Mouse (Mus musculus) midbrain, embryonic 12.5 days (tissue): ENCODE results near the gene Mpig6b. TPM values are rescaled to one million over a fixed set of nuclear protein-coding genes. Genes with fewer than 3 reads are reported as not detected.

Experiments
- ATAC-seq: fragments of 200-750 bp; cut with Nextera tagmentation; 2 replicates; pipeline ENCODE4 v1.8.0; 2017; ENCODE audit warnings: low read depth, moderate TSS enrichment, moderate library complexity; ENCODE audit not compliant: low FRiP score
- H3K27ac ChIP-seq: fragments of 300-500 bp; sonication (generic); replicated peaks from 2 replicates; pipeline ENCODE4 v1.5.1; 2016; ENCODE audit warnings: mild to moderate bottlenecking
- H3K27me3 ChIP-seq: fragments of 300-500 bp; sonication (generic); 2 replicates; pipeline ENCODE4 v1.6.1; 2016; ENCODE audit warnings: mild to moderate bottlenecking
- H3K36me3 ChIP-seq: fragments of 300-500 bp; sonication (generic); 2 replicates; pipeline ENCODE4 v1.6.1; 2016
- H3K4me1 ChIP-seq: fragments of 300-500 bp; sonication (generic); 2 replicates; pipeline ENCODE4 v1.6.1; 2016
- H3K4me2 ChIP-seq: fragments of 300-500 bp; sonication (generic); replicated peaks from 2 replicates; pipeline ENCODE4 v1.6.1; 2016; ENCODE audit warnings: mild to moderate bottlenecking, moderate library complexity
- H3K4me3 ChIP-seq: fragments of 300-500 bp; sonication (generic); 2 replicates; pipeline ENCODE4 v1.5.1; 2016; ENCODE audit warnings: mild to moderate bottlenecking
- H3K9ac ChIP-seq: fragments of 300-500 bp; sonication (generic); replicated peaks from 2 replicates; pipeline ENCODE4 v1.6.1; 2016; ENCODE audit warnings: mild to moderate bottlenecking, moderate library complexity
- H3K9me3 ChIP-seq: fragments of 300-500 bp; sonication (generic); 2 replicates; pipeline ENCODE4 v1.6.1; 2016; ENCODE audit warnings: mild to moderate bottlenecking
- WGBS: fragments of 180-500 bp; shearing (Covaris S2); methylation state at CpG from one replicate; pipeline ENCODE4 v1.1.7; 2016; 5-methylcytosine and 5-hydroxymethylcytosine counted together
- polyA plus RNA-seq: library from polyadenylated mRNA; unstranded; fragments of >200 nt; fragmentation: Nextera tagmentation; extraction: Ambion mirVana; gene quantifications from 2 replicates; pipeline ENCODE4 v1.2.1, GENCODE M21; 2016

The Mpig6b gene
- polyA plus RNA-seq, 1 experiment from 2014 or later: 0.93 TPM

DNA sequence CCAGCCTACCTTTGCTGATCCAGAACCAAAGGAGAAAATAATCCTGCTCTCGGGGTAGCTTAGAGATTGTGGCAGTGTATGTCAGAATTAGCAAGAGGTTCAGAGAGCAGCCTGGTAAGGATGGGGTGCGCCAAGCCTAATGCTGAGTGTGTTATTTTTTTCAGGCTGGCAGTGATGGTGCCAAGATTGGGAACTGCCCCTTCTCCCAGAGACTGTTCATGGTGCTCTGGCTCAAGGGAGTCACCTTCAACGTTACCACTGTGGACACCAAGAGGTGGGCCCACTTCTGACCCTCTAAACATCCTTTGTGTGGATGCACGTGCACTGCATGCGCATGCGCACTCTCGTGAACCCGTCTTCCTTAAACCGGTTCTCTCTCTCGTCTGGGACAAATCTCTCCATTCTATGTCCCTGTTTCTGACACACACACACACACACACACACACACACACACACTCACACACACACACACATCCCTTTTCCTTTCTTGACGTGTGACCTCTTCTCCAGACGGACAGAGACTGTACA, 13.6 kb downstream of the Mpig6b start:
- Histone ChIP-seq H3K27me3 (no peaks in the 10 kb centered on the region), H3K9ac (peak overlapping the region; percentile 83), H3K4me2 (peak overlapping the region; percentile 67), H3K36me3 (peaks cover 39% of the 10 kb centered on the region), H3K4me3 (peak overlapping the region; percentile 52), H3K9me3 (0 out of 2 replicates have a peak, but pooled peaks cover 4% of the 10 kb centered on the region), H3K27ac (peak overlapping the region; percentile 93), H3K4me1 (peaks cover 47% of the 10 kb centered on the region)
- no peak for ATAC-seq
- WGBS: 71% methylated on average over 12 of the region's 12 CpGs

DNA sequence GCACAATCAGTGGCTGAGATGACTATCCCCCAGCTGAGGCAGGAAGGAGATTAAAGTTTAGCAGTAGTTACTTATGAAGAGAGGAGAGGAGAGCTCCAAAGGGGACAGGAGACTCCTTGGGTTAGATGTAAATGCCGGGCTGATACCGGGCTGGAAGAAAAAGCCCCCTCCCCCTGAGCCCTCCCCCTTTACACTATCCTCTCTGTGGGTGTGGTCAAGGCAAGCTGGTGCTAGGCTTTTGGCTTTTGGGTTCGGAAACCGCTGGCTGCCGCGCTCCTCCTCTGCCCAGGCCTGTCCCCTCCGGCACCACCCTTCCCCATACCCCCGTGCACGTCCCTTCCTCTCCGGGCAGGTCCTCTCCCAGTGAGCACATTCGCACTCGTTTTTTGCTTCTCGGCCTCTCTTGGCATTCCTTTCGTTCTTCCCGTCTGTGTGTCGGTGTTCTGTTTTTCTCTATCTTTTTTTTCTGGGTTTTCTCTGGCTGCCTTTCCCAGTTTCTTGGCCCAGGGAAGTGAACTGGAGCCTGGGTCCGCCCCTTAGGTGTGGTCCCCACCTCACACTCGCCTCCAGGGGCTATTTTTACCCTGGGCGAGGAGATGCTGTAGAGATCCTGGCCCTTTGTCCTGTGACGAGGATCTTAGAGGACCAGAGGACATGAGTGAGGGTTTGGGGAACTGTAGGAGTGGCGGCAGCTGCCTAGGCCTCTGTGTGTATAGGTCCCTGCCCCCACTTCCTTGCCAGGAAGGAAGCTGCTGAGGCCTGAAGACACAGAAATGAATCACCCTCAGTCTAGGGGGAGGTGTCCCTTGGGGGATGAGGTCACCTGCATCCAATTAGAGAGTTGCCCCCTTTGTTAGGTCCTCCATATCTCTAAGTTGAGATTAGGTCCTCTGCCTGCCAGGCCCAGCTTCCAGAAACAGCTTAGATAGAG, 14.6 kb downstream of the Mpig6b start:
- Histone ChIP-seq H3K4me1 (peaks cover 53% of the 10 kb centered on the region), H3K4me2 (peak overlapping the region; percentile 67), H3K36me3 (peaks cover 32% of the 10 kb centered on the region), H3K27me3 (no peaks in the 10 kb centered on the region), H3K4me3 (peak overlapping the region; percentile 52), H3K9me3 (0 out of 2 replicates have a peak, but pooled peaks cover 4% of the 10 kb centered on the region), H3K9ac (peak overlapping the region; percentile 83), H3K27ac (peak overlapping the region; percentile 93)
- peak; percentile 70 for ATAC-seq
- 2% methylated on average over 21 of the region's 21 CpGs for WGBS

DNA sequence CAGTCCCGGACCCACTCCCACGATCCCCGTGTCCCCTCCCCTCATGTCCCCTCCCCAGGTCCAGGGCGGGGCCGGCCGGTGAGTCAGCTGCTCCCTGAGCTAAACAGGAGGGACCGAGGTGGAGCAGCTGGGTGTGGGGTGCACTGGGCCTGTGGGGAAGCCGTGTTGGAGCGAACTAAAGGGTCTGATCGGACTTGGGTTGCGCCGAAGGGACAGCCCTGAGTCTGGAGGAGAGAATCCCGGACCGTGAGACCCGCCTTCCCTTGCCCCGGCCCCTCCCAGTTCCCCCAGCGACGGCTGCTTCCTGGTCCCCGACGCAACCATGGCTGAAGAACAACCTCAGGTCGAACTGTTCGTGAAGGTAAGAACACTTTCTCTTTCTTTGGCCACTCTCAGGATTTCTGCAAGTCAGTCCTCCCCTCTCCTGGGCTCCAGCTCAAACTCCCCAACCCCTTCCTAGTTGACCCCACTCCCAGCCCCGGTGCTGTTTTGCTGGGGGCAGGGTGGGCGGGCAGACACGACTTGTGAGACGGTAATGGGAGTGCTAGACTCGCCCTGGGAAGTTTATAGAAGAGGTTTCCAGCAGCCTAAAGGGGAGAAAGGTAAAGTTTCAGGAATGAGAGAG, 15.7 kb downstream of the Mpig6b start:
- Histone ChIP-seq H3K4me2 (peak overlapping the region; percentile 67), H3K9ac (peak overlapping the region; percentile 83), H3K36me3 (peaks cover 22% of the 10 kb centered on the region), H3K27ac (peak overlapping the region; percentile 93), H3K27me3 (no peaks in the 10 kb centered on the region), H3K4me1 (peaks cover 65% of the 10 kb centered on the region), H3K9me3 (0 out of 2 replicates have a peak, but pooled peaks cover 4% of the 10 kb centered on the region), H3K4me3 (peak overlapping the region; percentile 52)
- no peak for ATAC-seq
- WGBS: 0% methylated on average over 24 of the region's 27 CpGs

DNA sequence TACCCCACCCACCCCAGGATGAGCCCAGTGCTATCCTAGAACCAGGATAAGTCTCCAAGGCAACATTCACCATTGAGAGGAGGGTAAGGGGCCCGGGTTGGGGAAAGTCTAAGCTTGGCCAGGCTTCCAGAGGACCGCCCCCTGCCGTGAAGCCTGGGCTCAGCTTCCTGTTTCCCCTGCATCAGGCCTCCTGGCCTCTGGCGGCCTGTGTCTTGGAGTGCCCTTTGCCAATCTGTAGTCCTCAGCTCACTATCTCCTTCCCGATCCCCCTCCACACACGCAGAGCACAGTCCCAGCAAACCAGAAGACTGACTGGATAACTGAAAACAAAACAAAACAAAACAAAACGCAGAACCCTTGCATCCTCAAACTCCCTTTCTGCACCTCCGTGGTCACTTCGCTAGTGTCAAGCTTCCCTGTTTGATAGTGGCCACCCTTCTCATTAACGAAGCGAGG, 16.4 kb downstream of the Mpig6b start, which contains the start of gene Clic1:
Gene Clic1, plus strand, starts transcription at position 406 of the 456 bp plus-strand sequence.
- ATAC-seq: no peak
- WGBS: 2% methylated on average over 11 of the region's 11 CpGs
- H3K27me3 ChIP-seq: no peaks in the 10 kb centered on the region
- peak within 1 kb of the TSS; percentile 67 for H3K4me2 ChIP-seq
- peak within 1 kb of the TSS; percentile 52 for H3K4me3 ChIP-seq
- H3K36me3 ChIP-seq: peaks cover 18% of the 10 kb centered on the region
- H3K9me3 ChIP-seq: 0 out of 2 replicates have a peak, but pooled peaks cover 4% of the 10 kb centered on the region
- peak within 1 kb of the TSS; percentile 93 for H3K27ac ChIP-seq
- peak within 1 kb of the TSS; percentile 83 for H3K9ac ChIP-seq
- H3K4me1 ChIP-seq: peaks cover 65% of the 10 kb centered on the region

DNA sequence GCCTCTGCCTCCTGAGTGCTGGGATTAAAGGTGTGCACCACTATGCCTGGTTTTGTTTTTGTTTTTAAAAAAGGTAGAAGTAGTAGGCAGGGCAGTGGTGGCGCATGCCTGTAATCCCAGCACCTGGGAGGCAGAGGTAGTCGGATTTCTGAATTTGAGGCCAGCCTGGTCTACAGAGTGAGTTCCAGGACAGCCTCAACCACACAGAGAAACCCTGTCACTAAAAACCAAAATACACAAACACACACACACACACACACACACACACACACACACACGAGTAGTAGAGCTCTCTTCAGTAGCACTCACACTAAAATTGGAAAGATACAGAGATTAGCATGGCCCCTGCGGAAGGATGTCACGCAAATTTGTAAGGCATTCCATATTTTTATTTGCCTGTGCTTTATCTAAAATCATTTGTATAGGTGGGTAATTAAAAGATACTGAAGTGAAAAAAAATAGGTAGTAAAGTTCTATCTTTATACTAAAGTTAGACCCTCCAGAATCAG, 17.0 kb downstream of the Mpig6b start:
- ATAC-seq: no peak
- H3K4me2 ChIP-seq: peak overlapping the region; percentile 67
- peaks cover 65% of the 10 kb centered on the region for H3K4me1 ChIP-seq
- H3K9ac ChIP-seq: no peak overlapping the region
- peak overlapping the region; percentile 93 for H3K27ac ChIP-seq
- H3K9me3 ChIP-seq: 0 out of 2 replicates have a peak, but pooled peaks cover 1% of the 10 kb centered on the region
- H3K27me3 ChIP-seq: no peaks in the 10 kb centered on the region
- H3K4me3 ChIP-seq: no peak overlapping the region
- 72% methylated on average over 5 of the region's 5 CpGs for WGBS
- peaks cover 12% of the 10 kb centered on the region for H3K36me3 ChIP-seq

DNA sequence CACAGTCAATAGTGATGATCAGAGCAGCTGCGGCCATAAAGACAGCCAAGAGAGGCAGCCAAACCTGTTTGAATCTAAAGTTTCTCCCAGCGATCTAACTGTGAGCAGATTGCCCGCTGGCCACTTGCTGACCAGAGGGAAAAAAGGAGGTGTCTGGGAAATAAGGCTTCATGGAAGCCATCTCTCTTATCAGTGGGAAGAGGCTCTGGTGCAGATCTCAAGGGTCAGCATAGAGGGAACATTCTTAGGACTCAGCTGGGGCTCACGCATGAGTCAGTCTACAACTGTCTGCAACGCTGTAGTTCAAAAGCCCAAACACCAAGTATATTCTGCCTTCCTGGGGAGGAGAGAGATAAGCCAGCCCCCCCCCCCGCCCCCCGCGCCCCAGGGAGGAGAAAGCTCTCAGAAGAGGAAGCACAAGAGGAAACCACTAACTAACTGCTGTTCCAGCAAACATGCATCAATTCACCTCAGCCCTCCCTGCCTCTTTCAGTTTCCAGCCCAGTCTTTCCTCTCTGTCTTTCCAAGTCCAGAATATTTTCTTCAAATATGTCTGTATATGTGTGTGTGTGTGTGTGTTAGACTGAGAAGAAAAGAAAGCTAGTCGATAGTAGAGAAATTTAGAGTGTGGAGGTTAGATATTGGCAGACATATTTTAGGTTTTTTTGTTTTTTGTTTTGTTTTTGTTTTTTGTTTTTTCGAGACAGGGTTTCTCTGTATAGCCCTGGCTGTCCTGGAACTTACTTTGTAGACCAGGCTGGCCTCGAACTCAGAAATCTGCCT, 17.6 kb downstream of the Mpig6b start:
- Histone ChIP-seq H3K9ac (no peak overlapping the region), H3K4me3 (no peak overlapping the region), H3K4me1 (peaks cover 65% of the 10 kb centered on the region), H3K27me3 (no peaks in the 10 kb centered on the region), H3K4me2 (no peak overlapping the region; the same call in 1 of the 2 replicates), H3K36me3 (peaks cover 7% of the 10 kb centered on the region; the same call in 1 of the 2 replicates), H3K9me3 (no peaks in the 10 kb centered on the region), H3K27ac (peak overlapping the region; percentile 61)
- ATAC-seq: no peak
- WGBS: 39% methylated on average over 11 of the region's 11 CpGs

- peaks cover 61% of the 10 kb centered on the region for H3K4me1 ChIP-seq
- H3K36me3 ChIP-seq: 0 out of 2 replicates have a peak, but pooled peaks cover under 1% of the 10 kb centered on the region
- H3K4me2 ChIP-seq: no peak overlapping the region
- no peaks in the 10 kb centered on the region for H3K9me3 ChIP-seq
- no peak overlapping the region for H3K4me3 ChIP-seq
- no peaks in the 10 kb centered on the region for H3K27me3 ChIP-seq
- ATAC-seq: no peak
- H3K27ac ChIP-seq: peak overlapping the region; percentile 61; the same call in 1 of the 2 replicates
- WGBS: 57% methylated on average over 1 of the region's 1 CpGs
- H3K9ac ChIP-seq: no peak overlapping the region
These were observed 18.3 kb downstream of the Mpig6b start for GRCm38 (mm10) chr17:35047688-35048087.

GRCm38 (mm10) chr17:35046681-35047455, 19.1 kb downstream of the Mpig6b start, which contains the start of gene Msh5:
Msh5 (minus strand) TSS chr17:35046745.
- H3K4me2 ChIP-seq: peak within 1 kb of the TSS; percentile 91
- H3K27ac ChIP-seq: peak within 1 kb of the TSS; percentile 79
- H3K4me3 ChIP-seq: peak within 1 kb of the TSS; percentile 53
- H3K27me3 ChIP-seq: no peaks in the 10 kb centered on the region
- H3K9me3 ChIP-seq: no peaks in the 10 kb centered on the region
- WGBS: 2% methylated on average over 33 of the region's 33 CpGs
- peak; percentile 98 for ATAC-seq
- peak within 1 kb of the TSS; percentile 81 for H3K9ac ChIP-seq
- peaks cover 52% of the 10 kb centered on the region for H3K4me1 ChIP-seq
- H3K36me3 ChIP-seq: no peaks in the 10 kb centered on the region

GRCm38 (mm10) chr17:35045807-35046680, 19.9 kb downstream of the Mpig6b start:
- peak; percentile 75 for ATAC-seq
- H3K4me1 ChIP-seq: peaks cover 48% of the 10 kb centered on the region
- peak overlapping the region; percentile 91 for H3K4me2 ChIP-seq
- H3K9ac ChIP-seq: peak overlapping the region; percentile 81
- H3K4me3 ChIP-seq: peak overlapping the region; percentile 53
- H3K27ac ChIP-seq: peak overlapping the region; percentile 79
- no peaks in the 10 kb centered on the region for H3K9me3 ChIP-seq
- 7% methylated on average over 43 of the region's 48 CpGs for WGBS
- H3K36me3 ChIP-seq: no peaks in the 10 kb centered on the region
- no peaks in the 10 kb centered on the region for H3K27me3 ChIP-seq
